Mouse (Mus musculus) gastrocnemius, adult 18-20 months (tissue): ENCODE data around the gene Utp20. TPM values are rescaled to one million over a fixed set of nuclear protein-coding genes. Genes with fewer than 3 reads are reported as not detected.
A peak's percentile ranks its signal among the peaks of the same experiment; 100 is the strongest.
"Not testable (repeated sequence)": the region's sequence is repeated elsewhere in the genome, so short reads cannot be mapped to it uniquely, and the experiment has no call there.

Experiments
- DNase-seq: peaks from one replicate; pipeline ENCODE4 v3.0.0; 2021; ENCODE audit warnings: low spot score
- long read RNA-seq, 2 experiments: library from polyadenylated mRNA; stranded (forward); transcript quantifications; one replicate each; pipeline ENCODE4 v2.0.0; 2021
- total RNA-seq, 2 experiments: library from RNA; stranded (reverse); gene quantifications; 2 replicates each; pipeline ENCODE4 v1.2.3; 2021

Utp20 gene
- 10 to 100 TPM in 1 of 2 experiments, 1 to 10 TPM in 1; 9.6 to 11.1 TPM for total RNA-seq
- long read RNA-seq, experiment 1, full-length matches to known transcripts: 3 of 4 reads
- long read RNA-seq, experiment 1, partial matches to known transcripts: 1 of 4 reads
- long read RNA-seq, experiment 1, other reads (novel, unspliced or antisense): 0 of 4 reads
- long read RNA-seq, experiment 2, partial matches to known transcripts: 3 of 4 reads
- long read RNA-seq, experiment 2, other reads (novel, unspliced or antisense): 0 of 4 reads

- peak; percentile 69 for DNase-seq
Measured at GRCm38 (mm10) chr10:88826188-88826946, at the start of gene Utp20. Utp20 (minus strand) TSS chr10:88826804.

- DNase-seq: no peak
Measured at GRCm38 (mm10) chr10:88874870-88875269, 48.3 kb upstream of the Utp20 start.

GRCm38 (mm10) chr10:88866017-88866416 is 39.4 kb upstream of the Utp20 start:
- DNase-seq: no peak

GRCm38 (mm10) chr10:88862293-88862692 is 35.7 kb upstream of the Utp20 start:
- no peak for DNase-seq

- no peak for DNase-seq
Measured at GRCm38 (mm10) chr10:88861416-88861815, 34.8 kb upstream of the Utp20 start.

GRCm38 (mm10) chr10:88860911-88861310 is 34.3 kb upstream of the Utp20 start:
- DNase-seq: no peak

- DNase-seq: no peak
Measured at GRCm38 (mm10) chr10:88853326-88853725, 26.7 kb upstream of the Utp20 start.

GRCm38 (mm10) chr10:88849976-88850375 is 23.4 kb upstream of the Utp20 start:
- no peak for DNase-seq

- no peak for DNase-seq
Measured at GRCm38 (mm10) chr10:88848876-88849476, 22.4 kb upstream of the Utp20 start.

GRCm38 (mm10) chr10:88834227-88834626 is 7.6 kb upstream of the Utp20 start:
- DNase-seq: no peak

- no peak for DNase-seq
Measured at GRCm38 (mm10) chr10:88828361-88828760, 1.8 kb upstream of the Utp20 start.

GRCm38 (mm10) chr10:88827596-88827995 is 992 bp upstream of the Utp20 start:
- no peak for DNase-seq

GRCm38 (mm10) chr10:88826947-88827306 is 323 bp upstream of the Utp20 start:
- DNase-seq: not testable (repeated sequence)

GRCm38 (mm10) chr10:88817335-88817734 is 9.3 kb downstream of the Utp20 start:
- DNase-seq: no peak

GRCm38 (mm10) chr10:88815256-88815655 is 11.3 kb downstream of the Utp20 start:
- no peak for DNase-seq

GRCm38 (mm10) chr10:88811704-88812103 is 14.9 kb downstream of the Utp20 start:
- no peak for DNase-seq

- no peak for DNase-seq
Measured at GRCm38 (mm10) chr10:88802236-88802635, 24.4 kb downstream of the Utp20 start.

GRCm38 (mm10) chr10:88799381-88799780 is 27.2 kb downstream of the Utp20 start:
- DNase-seq: no peak

- no peak for DNase-seq
Measured at GRCm38 (mm10) chr10:88797452-88797851, 29.2 kb downstream of the Utp20 start.

GRCm38 (mm10) chr10:88796939-88797338 is 29.7 kb downstream of the Utp20 start:
- DNase-seq: no peak

GRCm38 (mm10) chr10:88795226-88795625 is 31.4 kb downstream of the Utp20 start:
- no peak for DNase-seq

- no peak for DNase-seq
Measured at GRCm38 (mm10) chr10:88794606-88795005, 32.0 kb downstream of the Utp20 start.

GRCm38 (mm10) chr10:88793671-88794070 is 32.9 kb downstream of the Utp20 start:
- DNase-seq: no peak
